Mouse (Mus musculus): ENCODE measurements around the gene Coa6.

DNA sequence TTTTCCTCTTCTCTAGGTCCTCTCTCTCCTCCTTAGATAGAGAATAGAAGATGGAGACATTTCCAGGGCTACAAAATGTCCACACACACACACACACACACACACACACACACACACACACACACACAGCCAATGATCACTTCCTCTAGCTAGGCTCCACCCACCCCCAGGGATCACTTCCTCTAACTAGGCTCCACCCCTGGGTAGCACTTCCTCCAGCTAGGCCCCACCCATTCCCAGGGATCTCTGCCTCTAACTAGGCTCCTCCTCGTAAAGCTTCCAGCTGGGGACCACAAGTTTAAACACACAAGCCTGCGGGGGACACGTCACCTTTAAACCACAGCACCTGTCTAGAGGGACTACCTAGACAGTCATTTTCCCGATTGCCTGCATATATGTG is 34.7 kb upstream of the Coa6 start:
- no peak for TF ChIP-seq CTCF (IDR thresholded peaks at IDR 0.05; ENCODE audit: borderline replicate concordance, extremely low read depth, insufficient read depth, insufficient read length)
- no peak for TF ChIP-seq POLR2A (IDR thresholded peaks at IDR 0.05; ENCODE audit: borderline replicate concordance, extremely low read depth, insufficient read depth, insufficient read length, poor library complexity, severe bottlenecking)
